Mouse (Mus musculus): ENCODE measurements at regions not wholly inside any gene's neighbourhood (a gene's known extent, or its start where the extent isn't known, plus 50 kb on each side); places are given as distances from the start of the nearest gene placed in this dataset.

GRCm38 (mm10) chr2:10874303-10874702 lies 297.6 kb upstream of the Prkcq start:
- no peak for TF ChIP-seq POLR2A (IDR thresholded peaks at IDR 0.05; ENCODE audit: extremely low read depth, insufficient read depth, low read length)
- TF ChIP-seq CTCF (IDR thresholded peaks at IDR 0.05; ENCODE audit: extremely low read depth, insufficient read depth, low read length), result no peak
- Histone ChIP-seq H3K27ac (ENCODE audit: insufficient read depth, low read length) (no peak overlapping the region), H3K4me1 (ENCODE audit: control insufficient read depth, insufficient read depth, low read length) (peaks cover 1% of the 10 kb centered on the region; the same call in 1 of the 2 replicates), H3K4me3 (ENCODE audit: insufficient read depth, low read length) (no peak overlapping the region)

GRCm38 (mm10) chr2:10901926-10902325 lies 270.0 kb upstream of the Prkcq start:
- no peak overlapping the region for H3K27ac ChIP-seq (ENCODE audit: insufficient read depth, low read length)
- H3K4me1 ChIP-seq (ENCODE audit: control insufficient read depth, insufficient read depth, low read length), result no peaks in the 10 kb centered on the region
- TF ChIP-seq CTCF (IDR thresholded peaks at IDR 0.05; ENCODE audit: extremely low read depth, insufficient read depth, low read length), result no peak
- no peak for TF ChIP-seq POLR2A (IDR thresholded peaks at IDR 0.05; ENCODE audit: extremely low read depth, insufficient read depth, low read length)
- no peak overlapping the region for H3K4me3 ChIP-seq (ENCODE audit: insufficient read depth, low read length)

DNA sequence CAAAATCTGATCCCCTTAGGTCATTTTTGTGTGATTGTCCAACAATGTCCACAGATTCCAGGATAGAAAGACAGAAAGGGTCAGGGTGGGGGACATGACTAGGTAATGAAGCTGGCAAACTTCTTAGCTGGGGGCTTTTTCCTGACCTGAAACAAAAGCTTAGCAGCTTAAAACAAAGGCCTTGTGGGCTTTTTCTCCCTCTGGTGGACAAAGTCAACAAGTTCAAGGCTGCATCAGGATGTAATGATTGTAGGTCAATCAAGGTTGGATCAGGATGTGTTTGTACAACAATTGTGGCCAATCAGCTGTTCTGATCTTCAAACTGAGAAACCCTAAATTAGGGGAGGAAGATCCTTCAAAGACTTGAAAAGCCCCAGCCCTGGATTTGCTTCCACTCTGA lies 252.0 kb upstream of the Prkcq start:
- no peaks in the 10 kb centered on the region; the same call in 1 of the 2 replicates for H3K4me1 ChIP-seq (ENCODE audit: control insufficient read depth, insufficient read depth, low read length)
- H3K4me3 ChIP-seq (ENCODE audit: insufficient read depth, low read length), result no peak overlapping the region
- no peak overlapping the region for H3K27ac ChIP-seq (ENCODE audit: insufficient read depth, low read length)
- TF ChIP-seq POLR2A (IDR thresholded peaks at IDR 0.05; ENCODE audit: extremely low read depth, insufficient read depth, low read length) (no peak), CTCF (IDR thresholded peaks at IDR 0.05; ENCODE audit: extremely low read depth, insufficient read depth, low read length) (no peak)

DNA sequence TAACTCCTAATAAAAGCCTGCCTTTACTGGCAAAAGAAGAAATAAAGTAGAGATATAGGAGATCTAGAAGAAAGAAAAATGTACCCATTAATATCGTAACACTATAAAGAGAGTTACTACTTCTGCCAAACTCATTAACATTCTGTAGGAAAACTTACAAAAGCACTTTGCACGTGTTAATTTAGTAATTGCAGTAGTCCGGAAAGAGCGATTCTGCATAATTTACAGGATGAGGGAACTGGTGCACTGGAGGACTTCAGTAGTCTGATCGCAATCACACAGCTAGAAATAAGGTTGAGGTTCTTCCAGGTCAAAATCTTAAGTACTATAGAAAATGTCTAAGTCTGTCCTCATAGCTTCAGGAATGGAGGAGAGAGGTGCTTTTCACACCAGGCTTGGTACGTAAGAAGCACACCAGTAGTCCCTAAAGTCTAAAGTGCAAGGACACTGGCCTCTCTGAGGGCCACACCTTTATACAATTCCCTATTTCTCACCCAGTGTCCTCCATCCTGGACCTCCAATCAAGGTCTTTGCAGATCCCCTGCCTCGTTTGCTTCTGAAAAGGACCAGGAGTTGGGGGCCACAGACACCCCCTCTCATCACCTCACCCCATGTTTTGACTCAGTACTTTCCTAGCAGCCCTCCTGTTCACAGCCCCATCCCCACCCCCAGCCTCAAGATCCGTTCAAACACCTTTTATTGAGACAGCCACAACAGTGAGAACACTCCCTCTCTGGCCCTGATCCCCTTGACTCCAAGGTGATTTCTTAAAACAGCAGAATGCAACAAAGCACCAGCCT lies 251.0 kb upstream of the Prkcq start:
- no peaks in the 10 kb centered on the region; the same call in 1 of the 2 replicates for H3K4me1 ChIP-seq (ENCODE audit: control insufficient read depth, insufficient read depth, low read length)
- TF ChIP-seq POLR2A (IDR thresholded peaks at IDR 0.05; ENCODE audit: extremely low read depth, insufficient read depth, low read length), result no peak
- no peak for TF ChIP-seq CTCF (IDR thresholded peaks at IDR 0.05; ENCODE audit: extremely low read depth, insufficient read depth, low read length)
- H3K4me3 ChIP-seq (ENCODE audit: insufficient read depth, low read length), result no peak overlapping the region
- H3K27ac ChIP-seq (ENCODE audit: insufficient read depth, low read length), result no peak overlapping the region

- no peak overlapping the region for H3K4me3 ChIP-seq (ENCODE audit: insufficient read depth, low read length)
- H3K27ac ChIP-seq (ENCODE audit: insufficient read depth, low read length), result no peak overlapping the region
- no peak for TF ChIP-seq CTCF (IDR thresholded peaks at IDR 0.05; ENCODE audit: extremely low read depth, insufficient read depth, low read length)
- TF ChIP-seq POLR2A (IDR thresholded peaks at IDR 0.05; ENCODE audit: extremely low read depth, insufficient read depth, low read length), result no peak
- no peaks in the 10 kb centered on the region; the same call in 1 of the 2 replicates for H3K4me1 ChIP-seq (ENCODE audit: control insufficient read depth, insufficient read depth, low read length)
These were observed 250.1 kb upstream of the Prkcq start for GRCm38 (mm10) chr2:10921486-10922450.

- no peaks in the 10 kb centered on the region; the same call in 1 of the 2 replicates for H3K4me1 ChIP-seq (ENCODE audit: control insufficient read depth, insufficient read depth, low read length)
- no peak overlapping the region for H3K4me3 ChIP-seq (ENCODE audit: insufficient read depth, low read length)
- no peak for TF ChIP-seq CTCF (IDR thresholded peaks at IDR 0.05; ENCODE audit: extremely low read depth, insufficient read depth, low read length)
- TF ChIP-seq POLR2A (IDR thresholded peaks at IDR 0.05; ENCODE audit: extremely low read depth, insufficient read depth, low read length), result no peak
- no peak overlapping the region for H3K27ac ChIP-seq (ENCODE audit: insufficient read depth, low read length)
These were observed 247.9 kb upstream of the Prkcq start for GRCm38 (mm10) chr2:10923984-10924383.

DNA sequence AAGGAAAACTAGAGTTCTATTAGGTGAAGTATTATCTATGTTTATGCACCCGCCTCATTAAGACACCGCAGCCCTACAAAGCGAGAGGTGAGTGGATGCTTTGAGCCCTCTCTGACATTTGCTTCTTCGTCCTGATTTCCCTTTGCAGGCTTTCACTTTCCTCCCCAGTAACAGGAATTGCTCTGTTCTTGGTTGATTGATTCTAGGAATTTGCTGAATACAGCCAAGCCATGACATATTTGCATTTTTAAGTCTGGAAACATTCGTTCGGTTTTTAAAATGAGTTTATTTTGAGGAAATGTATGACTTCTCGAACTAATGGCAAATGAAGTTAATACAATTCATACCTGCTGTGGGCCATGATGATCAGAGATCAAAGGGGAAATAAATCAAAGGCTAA lies 246.5 kb upstream of the Prkcq start:
- Histone ChIP-seq H3K4me3 (ENCODE audit: insufficient read depth, low read length) (no peak overlapping the region), H3K27ac (ENCODE audit: insufficient read depth, low read length) (no peak overlapping the region), H3K4me1 (ENCODE audit: control insufficient read depth, insufficient read depth, low read length) (no peaks in the 10 kb centered on the region; the same call in 1 of the 2 replicates)
- TF ChIP-seq CTCF (IDR thresholded peaks at IDR 0.05; ENCODE audit: extremely low read depth, insufficient read depth, low read length) (no peak), POLR2A (IDR thresholded peaks at IDR 0.05; ENCODE audit: extremely low read depth, insufficient read depth, low read length) (no peak)

GRCm38 (mm10) chr2:10937405-10937804 lies 234.5 kb upstream of the Prkcq start:
- TF ChIP-seq POLR2A (IDR thresholded peaks at IDR 0.05; ENCODE audit: extremely low read depth, insufficient read depth, low read length), result no peak
- TF ChIP-seq CTCF (IDR thresholded peaks at IDR 0.05; ENCODE audit: extremely low read depth, insufficient read depth, low read length), result no peak
- H3K4me1 ChIP-seq (ENCODE audit: control insufficient read depth, insufficient read depth, low read length), result no peaks in the 10 kb centered on the region
- no peak overlapping the region for H3K27ac ChIP-seq (ENCODE audit: insufficient read depth, low read length)
- no peak overlapping the region for H3K4me3 ChIP-seq (ENCODE audit: insufficient read depth, low read length)

GRCm38 (mm10) chr2:10965224-10965623 lies 206.7 kb upstream of the Prkcq start:
- TF ChIP-seq POLR2A (IDR thresholded peaks at IDR 0.05; ENCODE audit: extremely low read depth, insufficient read depth, low read length), result no peak
- no peak for TF ChIP-seq CTCF (IDR thresholded peaks at IDR 0.05; ENCODE audit: extremely low read depth, insufficient read depth, low read length)
- H3K4me3 ChIP-seq (ENCODE audit: insufficient read depth, low read length), result no peak overlapping the region
- no peak overlapping the region for H3K27ac ChIP-seq (ENCODE audit: insufficient read depth, low read length)
- no peaks in the 10 kb centered on the region for H3K4me1 ChIP-seq (ENCODE audit: control insufficient read depth, insufficient read depth, low read length)

Measured in cortical plate, adult 2 months (tissue).